Mouse (Mus musculus) embryonic facial prominence, embryonic 13.5 days (tissue): ENCODE measurements at regions not wholly inside any gene's neighbourhood (a gene's known extent, or its start where the extent isn't known, plus 50 kb on each side); places are given as distances from the start of the nearest gene placed in this dataset.

Experiments
- ATAC-seq: fragments of 200-750 bp; cut with Nextera tagmentation; 2 replicates; pipeline ENCODE4 v1.8.0; 2017; ENCODE audit warnings: low read depth; ENCODE audit not compliant: insufficient number of reproducible peaks, insufficient read depth, low FRiP score, low TSS enrichment
- H3K27ac ChIP-seq: fragments of 300-500 bp; sonication (generic); 2 replicates; pipeline ENCODE4 v1.5.1; 2015; ENCODE audit warnings: moderate library complexity, mild to moderate bottlenecking, inconsistent platforms
- H3K27me3 ChIP-seq: fragments of 300-500 bp; sonication (generic); 2 replicates; pipeline ENCODE4 v1.6.1; 2015; ENCODE audit warnings: mild to moderate bottlenecking, inconsistent platforms
- H3K36me3 ChIP-seq: fragments of 300-500 bp; sonication (generic); 2 replicates; pipeline ENCODE4 v1.6.1; 2015; ENCODE audit warnings: mild to moderate bottlenecking, inconsistent platforms
- H3K4me1 ChIP-seq: fragments of 300-500 bp; sonication (generic); 2 replicates; pipeline ENCODE4 v1.6.1; 2015; ENCODE audit warnings: inconsistent platforms
- H3K4me2 ChIP-seq: fragments of 300-500 bp; sonication (generic); 2 replicates; pipeline ENCODE4 v1.6.1; 2015; ENCODE audit warnings: moderate library complexity, mild to moderate bottlenecking, inconsistent platforms
- H3K4me3 ChIP-seq: fragments of 300-500 bp; sonication (generic); 2 replicates; pipeline ENCODE4 v1.5.1; 2015; ENCODE audit warnings: mild to moderate bottlenecking, inconsistent platforms
- H3K9ac ChIP-seq: fragments of 300-500 bp; sonication (generic); 2 replicates; pipeline ENCODE4 v1.6.1; 2015; ENCODE audit warnings: mild to moderate bottlenecking, inconsistent platforms
- H3K9me3 ChIP-seq: fragments of 300-500 bp; sonication (generic); 2 replicates; pipeline ENCODE4 v1.6.1; 2016; ENCODE audit warnings: inconsistent platforms
- WGBS: fragments of 180-500 bp; shearing (Covaris S2); methylation state at CpG from one replicate; pipeline ENCODE4 v1.1.7; 2015; ENCODE audit warnings: mixed read lengths; 5-methylcytosine and 5-hydroxymethylcytosine counted together

GRCm38 (mm10) chr13:90521758-90522245 lies 383.4 kb downstream of the Atp6ap1l start:
- Histone ChIP-seq H3K27me3 (no peaks in the 10 kb centered on the region), H3K27ac (peak overlapping the region; percentile 62), H3K4me3 (no peak overlapping the region), H3K36me3 (no peaks in the 10 kb centered on the region), H3K4me2 (no peak overlapping the region), H3K4me1 (peaks cover 27% of the 10 kb centered on the region), H3K9ac (no peak overlapping the region), H3K9me3 (no peaks in the 10 kb centered on the region)
- 28% methylated on average over 4 of the region's 4 CpGs for WGBS
- ATAC-seq: no peak

- Histone ChIP-seq H3K27me3 (no peaks in the 10 kb centered on the region), H3K4me3 (no peak overlapping the region), H3K36me3 (no peaks in the 10 kb centered on the region), H3K9me3 (no peaks in the 10 kb centered on the region), H3K4me1 (peaks cover 28% of the 10 kb centered on the region), H3K27ac (peak overlapping the region; percentile 62), H3K9ac (no peak overlapping the region), H3K4me2 (no peak overlapping the region)
- no peak for ATAC-seq
- 47% methylated on average over 4 of the region's 4 CpGs for WGBS
These were observed 384.0 kb downstream of the Atp6ap1l start for GRCm38 (mm10) chr13:90520992-90521757.

GRCm38 (mm10) chr13:90515773-90516503 lies 389.2 kb downstream of the Atp6ap1l start:
- H3K9me3 ChIP-seq: no peaks in the 10 kb centered on the region
- H3K4me3 ChIP-seq: no peak overlapping the region
- peak overlapping the region; percentile 78 for H3K27ac ChIP-seq
- 39% methylated on average over 3 of the region's 3 CpGs for WGBS
- no peak overlapping the region for H3K9ac ChIP-seq
- no peaks in the 10 kb centered on the region for H3K36me3 ChIP-seq
- H3K4me2 ChIP-seq: no peak overlapping the region
- ATAC-seq: peak; percentile 81
- peaks cover 33% of the 10 kb centered on the region for H3K4me1 ChIP-seq
- H3K27me3 ChIP-seq: no peaks in the 10 kb centered on the region

GRCm38 (mm10) chr13:90513867-90514266 lies 391.3 kb downstream of the Atp6ap1l start:
- 61% methylated on average over 4 of the region's 4 CpGs for WGBS
- no peak overlapping the region for H3K4me2 ChIP-seq
- H3K27ac ChIP-seq: 0 out of 2 replicates have a peak overlapping the region, but pooled peaks have one; percentile 3
- no peaks in the 10 kb centered on the region for H3K27me3 ChIP-seq
- H3K4me1 ChIP-seq: peaks cover 32% of the 10 kb centered on the region
- no peak for ATAC-seq
- H3K9ac ChIP-seq: no peak overlapping the region
- no peaks in the 10 kb centered on the region for H3K36me3 ChIP-seq
- H3K9me3 ChIP-seq: no peaks in the 10 kb centered on the region
- no peak overlapping the region for H3K4me3 ChIP-seq

GRCm38 (mm10) chr13:90512786-90513401 lies 392.3 kb downstream of the Atp6ap1l start:
- no peak for ATAC-seq
- Histone ChIP-seq H3K9ac (no peak overlapping the region), H3K4me1 (peaks cover 25% of the 10 kb centered on the region), H3K4me3 (no peak overlapping the region), H3K27ac (no peak overlapping the region), H3K4me2 (no peak overlapping the region), H3K36me3 (no peaks in the 10 kb centered on the region), H3K27me3 (no peaks in the 10 kb centered on the region), H3K9me3 (no peaks in the 10 kb centered on the region; the same call in 1 of the 2 replicates)
- 58% methylated on average over 2 of the region's 2 CpGs for WGBS

GRCm38 (mm10) chr13:90510479-90510878 lies 394.7 kb downstream of the Atp6ap1l start:
- Histone ChIP-seq H3K27ac (no peak overlapping the region), H3K9me3 (no peaks in the 10 kb centered on the region; the same call in 1 of the 2 replicates), H3K4me1 (peaks cover 9% of the 10 kb centered on the region), H3K4me3 (no peak overlapping the region), H3K9ac (no peak overlapping the region), H3K27me3 (no peaks in the 10 kb centered on the region), H3K36me3 (no peaks in the 10 kb centered on the region), H3K4me2 (no peak overlapping the region)
- 54% methylated on average over 6 of the region's 6 CpGs for WGBS
- ATAC-seq: no peak

- Histone ChIP-seq H3K9ac (no peak overlapping the region), H3K36me3 (no peaks in the 10 kb centered on the region), H3K4me1 (peaks cover 17% of the 10 kb centered on the region), H3K27me3 (no peaks in the 10 kb centered on the region), H3K4me2 (no peak overlapping the region), H3K27ac (no peak overlapping the region), H3K4me3 (no peak overlapping the region), H3K9me3 (no peaks in the 10 kb centered on the region; the same call in 1 of the 2 replicates)
- ATAC-seq: no peak
- WGBS: 63% methylated on average over 2 of the region's 2 CpGs
These were observed 402.0 kb downstream of the Atp6ap1l start for GRCm38 (mm10) chr13:90503188-90503587.

GRCm38 (mm10) chr13:90502141-90502540 lies 403.0 kb downstream of the Atp6ap1l start:
- ATAC-seq: no peak
- Histone ChIP-seq H3K9me3 (no peaks in the 10 kb centered on the region), H3K9ac (no peak overlapping the region), H3K4me3 (no peak overlapping the region), H3K27ac (peak overlapping the region; percentile 48; the same call in 1 of the 2 replicates), H3K36me3 (no peaks in the 10 kb centered on the region), H3K4me2 (no peak overlapping the region), H3K4me1 (peaks cover 17% of the 10 kb centered on the region), H3K27me3 (no peaks in the 10 kb centered on the region)
- 84% methylated on average over 1 of the region's 1 CpGs for WGBS

GRCm38 (mm10) chr13:90498978-90499377 lies 406.2 kb downstream of the Atp6ap1l start:
- peaks cover 13% of the 10 kb centered on the region; the same call in 1 of the 2 replicates for H3K4me1 ChIP-seq
- H3K27me3 ChIP-seq: no peaks in the 10 kb centered on the region
- no peak for ATAC-seq
- H3K9ac ChIP-seq: no peak overlapping the region
- 85% methylated on average over 3 of the region's 3 CpGs for WGBS
- H3K36me3 ChIP-seq: no peaks in the 10 kb centered on the region
- H3K27ac ChIP-seq: no peak overlapping the region
- H3K4me3 ChIP-seq: no peak overlapping the region
- no peak overlapping the region for H3K4me2 ChIP-seq
- H3K9me3 ChIP-seq: no peaks in the 10 kb centered on the region

- Histone ChIP-seq H3K4me3 (no peak overlapping the region), H3K9me3 (no peaks in the 10 kb centered on the region), H3K4me2 (no peak overlapping the region), H3K9ac (no peak overlapping the region), H3K27me3 (no peaks in the 10 kb centered on the region), H3K4me1 (peaks cover 7% of the 10 kb centered on the region; the same call in 1 of the 2 replicates), H3K27ac (no peak overlapping the region), H3K36me3 (no peaks in the 10 kb centered on the region)
- 36% methylated on average over 2 of the region's 2 CpGs for WGBS
- ATAC-seq: no peak
These were observed 407.6 kb downstream of the Atp6ap1l start for GRCm38 (mm10) chr13:90497573-90497972.

GRCm38 (mm10) chr13:90493696-90494095 lies 404.3 kb upstream of the Xrcc4 start:
- H3K4me2 ChIP-seq: no peak overlapping the region
- H3K4me3 ChIP-seq: no peak overlapping the region
- H3K9ac ChIP-seq: no peak overlapping the region
- WGBS: 40% methylated on average over 1 of the region's 1 CpGs
- peaks cover 6% of the 10 kb centered on the region for H3K4me1 ChIP-seq
- no peak overlapping the region for H3K27ac ChIP-seq
- ATAC-seq: no peak
- H3K36me3 ChIP-seq: no peaks in the 10 kb centered on the region
- no peaks in the 10 kb centered on the region for H3K9me3 ChIP-seq
- H3K27me3 ChIP-seq: no peaks in the 10 kb centered on the region
